In the genomic region with DNA sequence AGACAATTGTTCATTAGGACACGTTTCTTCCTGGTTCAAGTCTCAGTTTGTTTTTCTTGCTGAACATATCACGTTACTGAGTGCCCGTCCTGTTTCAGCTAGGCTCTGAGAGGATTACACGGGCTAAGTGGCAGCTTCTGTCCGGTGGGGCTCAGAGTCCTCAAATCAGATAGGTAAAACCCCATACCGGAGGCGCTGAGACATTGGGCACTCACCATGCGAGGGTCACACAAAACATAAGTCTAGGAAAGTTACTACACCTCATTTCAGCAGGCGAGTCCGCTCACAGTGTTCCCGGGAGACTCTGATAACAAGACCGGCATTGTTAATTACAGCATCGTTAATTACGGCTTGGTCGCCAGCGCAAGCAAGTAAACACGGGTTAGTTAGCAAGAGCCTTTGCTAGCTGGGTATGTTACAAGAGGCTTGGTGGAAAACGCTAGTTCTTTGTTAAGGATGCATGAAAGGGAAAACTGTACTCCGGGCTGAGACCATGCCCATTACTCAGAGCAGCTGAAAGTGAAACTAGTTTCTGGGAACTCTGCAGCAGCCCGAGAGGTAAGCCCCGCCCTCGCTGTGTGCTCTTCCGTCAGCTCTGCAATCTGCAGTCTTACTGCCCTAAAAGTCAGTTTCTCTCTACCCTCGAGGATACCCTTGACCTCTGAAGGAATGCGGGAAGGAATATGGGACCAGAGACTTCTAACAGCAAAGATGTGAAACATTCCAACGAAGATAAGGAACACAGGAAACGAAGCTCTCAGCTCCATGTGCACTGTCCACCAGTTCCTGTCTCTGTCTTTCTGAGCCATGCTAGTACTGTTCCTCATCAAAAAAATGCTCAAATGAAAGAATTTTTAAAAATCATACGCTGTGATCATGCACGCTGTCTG, we compare ENCODE assay signal across 7 mouse cellular contexts. TPM values are rescaled to one million over a fixed set of nuclear protein-coding genes. Genes with fewer than 3 reads are reported as not detected.
DNase-seq lines count a peak whose midpoint lies in the region; ATAC-seq and TF ChIP-seq lines count a peak whose summit lies in the region.

No protein-coding gene starts in this region.

- H3K9ac ChIP-seq in intestine, postnatal 0 days (ENCODE audit: low read depth, low read length), result peak overlapping the region; percentile 63
- peak overlapping the region; percentile 62 for H3K9ac ChIP-seq in midbrain, embryonic 12.5 days (replicated peaks)

- H3K27me3 ChIP-seq in intestine, postnatal 0 days (replicated peaks; ENCODE audit: control insufficient read depth, insufficient read depth, low read length), result no peaks in the 10 kb centered on the region
- no peaks in the 10 kb centered on the region for H3K27me3 ChIP-seq in limb, embryonic 10.5 days (ENCODE audit: low read depth, poor library complexity, severe bottlenecking)
- H3K27me3 ChIP-seq in midbrain, embryonic 12.5 days, result no peaks in the 10 kb centered on the region

- H3K4me3 ChIP-seq in intestine, postnatal 0 days (ENCODE audit: low read depth, low read length), result peak overlapping the region; percentile 73
- H3K4me3 ChIP-seq in limb, embryonic 10.5 days, result peak overlapping the region; percentile 70
- peak overlapping the region; percentile 53 for H3K4me3 ChIP-seq in midbrain, embryonic 12.5 days

- H3K27ac ChIP-seq in intestine, postnatal 0 days (ENCODE audit: low read depth, low read length), result peak overlapping the region; percentile 95
- peak overlapping the region; percentile 88 for H3K27ac ChIP-seq in limb, embryonic 10.5 days
- peak overlapping the region; percentile 42; the same call in 1 of the 2 replicates for H3K27ac ChIP-seq in midbrain, embryonic 12.5 days (replicated peaks)

- no peaks in the 10 kb centered on the region for H3K4me1 ChIP-seq in intestine, postnatal 0 days (replicated peaks; ENCODE audit: control insufficient read depth, insufficient read depth, low read length)
- no peaks in the 10 kb centered on the region for H3K4me1 ChIP-seq in limb, embryonic 10.5 days
- peaks cover 4% of the 10 kb centered on the region; the same call in 1 of the 2 replicates for H3K4me1 ChIP-seq in midbrain, embryonic 12.5 days

- DNase-seq in adrenal gland, adult 8-10 months, result peak; percentile 68
- DNase-seq in embryo, embryonic 9.5 days (ENCODE audit: extremely low spot score), result peak; percentile 79
- DNase-seq in limb, embryonic 10.5 days (ENCODE audit: low spot score), result peak; percentile 71
- DNase-seq in skeletal muscle tissue, adult 2 months (ENCODE audit: low read depth, low spot score), result peak; percentile 58

- no peaks in the 10 kb centered on the region for H3K36me3 ChIP-seq in intestine, postnatal 0 days (ENCODE audit: control insufficient read depth, insufficient read depth)
- no peaks in the 10 kb centered on the region for H3K36me3 ChIP-seq in limb, embryonic 10.5 days
- no peaks in the 10 kb centered on the region for H3K36me3 ChIP-seq in midbrain, embryonic 12.5 days

- no peak for TF ChIP-seq CTCF in intestine, postnatal 0 days (IDR thresholded peaks at IDR 0.05; ENCODE audit: low read depth)

- 2% methylated on average over 29 of the region's 29 CpGs for WGBS in intestine, postnatal 0 days
- WGBS in limb, embryonic 10.5 days, result 5% methylated on average over 29 of the region's 29 CpGs
- WGBS in midbrain, embryonic 12.5 days, result 4% methylated on average over 29 of the region's 29 CpGs

- H3K9me3 ChIP-seq in intestine, postnatal 0 days (ENCODE audit: control insufficient read depth), result no peaks in the 10 kb centered on the region
- H3K9me3 ChIP-seq in limb, embryonic 10.5 days (replicated peaks), result no peaks in the 10 kb centered on the region
- H3K9me3 ChIP-seq in midbrain, embryonic 12.5 days, result no peaks in the 10 kb centered on the region

- peak overlapping the region; percentile 66 for H3K4me2 ChIP-seq in intestine, postnatal 0 days (replicated peaks; ENCODE audit: low read depth)
- H3K4me2 ChIP-seq in midbrain, embryonic 12.5 days (replicated peaks), result peak overlapping the region; percentile 63

- peak; percentile 92 for ATAC-seq in granulocyte monocyte progenitor cell, adult 5-6 weeks (replicated peaks; ENCODE audit: poor library complexity, severe bottlenecking)
- peak; percentile 97 for ATAC-seq in intestine, postnatal 0 days
- ATAC-seq in midbrain, embryonic 12.5 days (ENCODE audit: low FRiP score, low read depth), result peak; percentile 94

RNA-seq across cellular contexts. Expression of gene Cggbp1, which starts 21.9 kb away (rescaled TPM):
- 100 to 1,000 TPM; 116 to 152 (median 136) TPM for total RNA-seq in adrenal gland, adult 8-10 months (2022)
- 92.2 and 92.9 TPM in 2 replicates for total RNA-seq in granulocyte monocyte progenitor cell, adult 5-6 weeks (2014; fragmentation: Nextera tagmentation)
- total RNA-seq in granulocyte monocyte progenitor cell, adult 5-6 weeks (2017), result 80.2 and 99.7 TPM in 2 replicates
- 34.4 and 37.7 TPM in 2 replicates for polyA plus RNA-seq in intestine, postnatal 0 days (2015; fragmentation: Nextera tagmentation; extraction: Ambion mirVana)
- 72.9 and 92.0 TPM in 2 replicates for polyA plus RNA-seq in limb, embryonic 10.5 days (2016; fragmentation: Nextera tagmentation; extraction: Ambion mirVana)
- 114 and 116 TPM in 2 replicates for polyA plus RNA-seq in midbrain, embryonic 12.5 days (2016; fragmentation: Nextera tagmentation; extraction: Ambion mirVana)

RNA-seq across cellular contexts. Expression of gene Zfp654, which starts 22.2 kb away (rescaled TPM):
- total RNA-seq in adrenal gland, adult 8-10 months (2022), result 10 to 100 TPM; 20.0 to 27.8 (median 26.1) TPM
- total RNA-seq in granulocyte monocyte progenitor cell, adult 5-6 weeks (2014; fragmentation: Nextera tagmentation), result 11.4 and 13.0 TPM in 2 replicates
- 14.8 and 16.6 TPM in 2 replicates for total RNA-seq in granulocyte monocyte progenitor cell, adult 5-6 weeks (2017)
- 2.5 and 2.8 TPM in 2 replicates for polyA plus RNA-seq in intestine, postnatal 0 days (2015; fragmentation: Nextera tagmentation; extraction: Ambion mirVana)
- polyA plus RNA-seq in limb, embryonic 10.5 days (2016; fragmentation: Nextera tagmentation; extraction: Ambion mirVana), result 5.3 and 5.8 TPM in 2 replicates
- 10.6 and 11.2 TPM in 2 replicates for polyA plus RNA-seq in midbrain, embryonic 12.5 days (2016; fragmentation: Nextera tagmentation; extraction: Ambion mirVana)

Comparison
In these comparisons a context has a peak if more than half of its experiments do, and no peak if none do; other contexts are left out.
1. Peak in every context shown above with its lines: DNase-seq, ATAC-seq, H3K4me3 ChIP-seq and H3K27ac ChIP-seq.
2. H3K27ac ChIP-seq: peak in every context shown above with its lines; median percentile 95 in intestine, postnatal 0 days; 88 in limb, embryonic 10.5 days; 42 in midbrain, embryonic 12.5 days.